Mouse (Mus musculus) G1E (cell line): ENCODE results near the gene Arhgef1. TPM values are rescaled to one million over a fixed set of nuclear protein-coding genes. Genes with fewer than 3 reads are reported as not detected.
A peak's percentile ranks its signal among the peaks of the same experiment; 100 is the strongest.
"Not testable (repeated sequence)": the region's sequence is repeated elsewhere in the genome, so short reads cannot be mapped to it uniquely, and the experiment has no call there.

Experiments
- ATAC-seq: 2 replicates; pipeline ENCODE4 v1.8.0; 2016; ENCODE audit warnings: mild to moderate bottlenecking; ENCODE audit not compliant: insufficient number of reproducible peaks, poor library complexity, low FRiP score, severe bottlenecking; ENCODE audit errors: extremely low read depth
- DNase-seq: peaks from one replicate; pipeline ENCODE4 v3.0.0; 2012; ENCODE audit warnings: low spot score
- H3K27me3 ChIP-seq: 2 replicates; pipeline ENCODE4 v1.6.1; 2012; ENCODE audit warnings: mild to moderate bottlenecking, low read length, inconsistent platforms; ENCODE audit not compliant: insufficient read depth
- H3K36me3 ChIP-seq: replicated peaks from 2 replicates; pipeline ENCODE3; 2012; ENCODE audit warnings: mild to moderate bottlenecking, inconsistent platforms
- H3K4me1 ChIP-seq: 2 replicates; pipeline ENCODE4 v1.6.1; 2012; ENCODE audit warnings: low read depth, low read length, inconsistent platforms, mixed read lengths; ENCODE audit not compliant: insufficient read depth
- H3K4me3 ChIP-seq: 2 replicates; pipeline ENCODE4 v1.5.1; 2012; ENCODE audit warnings: low read depth, mild to moderate bottlenecking, inconsistent platforms, low read length, moderate library complexity, mixed read lengths
- H3K9me3 ChIP-seq: replicated peaks from 2 replicates; pipeline ENCODE4 v1.6.1; 2012; ENCODE audit warnings: inconsistent platforms
- CTCF ChIP-seq: IDR thresholded peaks from 2 replicates; pipeline ENCODE4 v1.5.1; 2012; ENCODE audit warnings: low read depth, low read length, inconsistent platforms, mixed read lengths
- GATA1 ChIP-seq: IDR thresholded peaks from 2 replicates; pipeline ENCODE4 v1.6.1; 2012; ENCODE audit warnings: borderline replicate concordance, low read length, inconsistent platforms, mixed read lengths
- GATA2 ChIP-seq: IDR thresholded peaks from 2 replicates; pipeline ENCODE4 v1.6.1; 2012; ENCODE audit warnings: low read depth, low read length, inconsistent platforms, borderline replicate concordance
- POLR2AphosphoS5 ChIP-seq: IDR thresholded peaks from 2 replicates; pipeline ENCODE4 v1.6.1; 2012; ENCODE audit warnings: low read depth, low read length, inconsistent platforms; ENCODE audit not compliant: insufficient replicate concordance
- TAL1 ChIP-seq: conservative IDR thresholded peaks from 2 replicates; pipeline ENCODE4 v1.6.1; 2012; ENCODE audit warnings: low read depth, low read length, inconsistent platforms, mixed read lengths
- polyA plus RNA-seq: library from polyadenylated mRNA; stranded (reverse); fragments of >175 nt; gene quantifications from 2 replicates; pipeline ENCODE4 v1.2.3, GENCODE M21; 2012
- total RNA-seq, 2 experiments: library from RNA; stranded (forward) in 1 of 2; stranded (reverse) in 1 of 2; fragments of 200-1000 nt in 1 of 2; fragments of >200 nt in 1 of 2; fragmentation: Nextera tagmentation in 1 of 2; gene quantifications; 2 replicates each; pipeline ENCODE4 v1.2.3; 2014 to 2017

The Arhgef1 gene
- total and polyA plus RNA-seq, 3 experiments, result 48.2 to 371 (median 97.4) TPM

- TF ChIP-seq POLR2AphosphoS5 (no peak), TAL1 (no peak), GATA2 (no peak), GATA1 (no peak), CTCF (no peak)
- ATAC-seq, result no peak
- H3K36me3 ChIP-seq, result peaks cover 69% of the 10 kb centered on the region
- no peaks in the 10 kb centered on the region for H3K9me3 ChIP-seq
- no peaks in the 10 kb centered on the region for H3K27me3 ChIP-seq
- H3K4me3 ChIP-seq, result no peak overlapping the region
- no peak for DNase-seq
- peaks cover 52% of the 10 kb centered on the region for H3K4me1 ChIP-seq
These were observed 13.1 kb upstream of the Arhgef1 start for GRCm38 (mm10) chr7:24889431-24890220.

GRCm38 (mm10) chr7:24890281-24891216, 12.2 kb upstream of the Arhgef1 start:
- TF ChIP-seq CTCF, result peak; percentile 98
- TF ChIP-seq TAL1, result no peak
- TF ChIP-seq GATA2, result no peak
- TF ChIP-seq GATA1, result no peak
- TF ChIP-seq POLR2AphosphoS5, result peak; percentile 84; the same call in 1 of the 2 replicates
- ATAC-seq (peak; percentile 31; the same call in 1 of the 2 replicates), DNase-seq (peak; percentile 57)
- Histone ChIP-seq H3K4me3 (no peak overlapping the region), H3K36me3 (peaks cover 61% of the 10 kb centered on the region), H3K4me1 (peaks cover 52% of the 10 kb centered on the region), H3K27me3 (no peaks in the 10 kb centered on the region), H3K9me3 (no peaks in the 10 kb centered on the region)

- peaks cover 51% of the 10 kb centered on the region for H3K36me3 ChIP-seq
- DNase-seq (no peak), ATAC-seq (no peak)
- no peak for TF ChIP-seq POLR2AphosphoS5
- no peaks in the 10 kb centered on the region for H3K27me3 ChIP-seq
- H3K4me3 ChIP-seq, result no peak overlapping the region
- no peaks in the 10 kb centered on the region for H3K9me3 ChIP-seq
- H3K4me1 ChIP-seq, result peaks cover 47% of the 10 kb centered on the region
These were observed 11.2 kb upstream of the Arhgef1 start for GRCm38 (mm10) chr7:24891241-24892124.

- Histone ChIP-seq H3K36me3 (peaks cover 44% of the 10 kb centered on the region), H3K4me3 (no peak overlapping the region), H3K27me3 (peaks cover under 1% of the 10 kb centered on the region; the same call in 1 of the 2 replicates), H3K9me3 (no peaks in the 10 kb centered on the region), H3K4me1 (peaks cover 41% of the 10 kb centered on the region)
- ATAC-seq (no peak), DNase-seq (no peak)
- peak; percentile 90; the same call in 1 of the 2 replicates for TF ChIP-seq POLR2AphosphoS5
- no peak for TF ChIP-seq GATA2
These were observed 10.6 kb upstream of the Arhgef1 start for GRCm38 (mm10) chr7:24892125-24892583.

- peaks cover 19% of the 10 kb centered on the region for H3K4me1 ChIP-seq
- not testable (repeated sequence) for H3K4me3 ChIP-seq, DNase-seq
These were observed 7.0 kb upstream of the Arhgef1 start for GRCm38 (mm10) chr7:24895749-24896148.

GRCm38 (mm10) chr7:24896269-24896668, 6.4 kb upstream of the Arhgef1 start:
- no peak for DNase-seq

More at GRCm38 (mm10) chr7:24895749-24896148, 7.0 kb upstream of the Arhgef1 start:
- H3K36me3 ChIP-seq, H3K27me3 ChIP-seq, ATAC-seq, H3K9me3 ChIP-seq: not testable (repeated sequence)

More at GRCm38 (mm10) chr7:24896269-24896668, 6.4 kb upstream of the Arhgef1 start:
- Histone ChIP-seq H3K36me3 (peaks cover 3% of the 10 kb centered on the region), H3K27me3 (peaks cover 6% of the 10 kb centered on the region), H3K4me3 (no peak overlapping the region), H3K4me1 (peaks cover 22% of the 10 kb centered on the region), H3K9me3 (no peaks in the 10 kb centered on the region)
- ATAC-seq, result no peak
- TF ChIP-seq POLR2AphosphoS5 (no peak), GATA2 (no peak), CTCF (no peak), TAL1 (no peak), GATA1 (no peak)
